Mouse (Mus musculus) urinary bladder, postnatal 36 days (tissue): Measurements from ENCODE around the gene Cyp27b1.

Experiments used
- DNase-seq, 2 experiments: peaks; one replicate each; pipeline ENCODE4 v3.0.0; 2022; ENCODE audit warnings: low spot score in 2 of 2, mixed read lengths in 1 of 2

Gene Cyp27b1

DNA sequence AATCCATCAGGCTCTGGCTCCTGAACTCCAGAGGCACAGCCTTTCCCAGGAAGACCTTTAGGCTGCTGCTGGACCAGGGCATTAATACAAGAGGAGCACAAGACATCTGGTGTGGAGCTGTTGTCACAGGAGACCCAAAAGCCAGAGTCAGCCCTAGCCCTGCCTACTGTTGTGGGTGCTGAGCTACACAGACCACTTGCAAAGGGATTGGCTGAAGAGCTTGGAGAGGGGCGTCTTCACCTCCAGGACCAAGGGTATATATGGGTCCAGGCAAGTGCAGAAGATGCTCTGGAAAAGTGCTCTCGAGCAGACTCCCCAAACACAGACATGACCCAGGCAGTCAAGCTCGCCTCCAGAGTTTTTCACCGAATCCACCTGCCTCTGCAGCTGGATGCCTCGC, at the start of gene Cyp27b1:
Gene Cyp27b1, plus strand, starts transcription at position 297 of the 400 bp plus-strand sequence.
- no peak for DNase-seq

DNA sequence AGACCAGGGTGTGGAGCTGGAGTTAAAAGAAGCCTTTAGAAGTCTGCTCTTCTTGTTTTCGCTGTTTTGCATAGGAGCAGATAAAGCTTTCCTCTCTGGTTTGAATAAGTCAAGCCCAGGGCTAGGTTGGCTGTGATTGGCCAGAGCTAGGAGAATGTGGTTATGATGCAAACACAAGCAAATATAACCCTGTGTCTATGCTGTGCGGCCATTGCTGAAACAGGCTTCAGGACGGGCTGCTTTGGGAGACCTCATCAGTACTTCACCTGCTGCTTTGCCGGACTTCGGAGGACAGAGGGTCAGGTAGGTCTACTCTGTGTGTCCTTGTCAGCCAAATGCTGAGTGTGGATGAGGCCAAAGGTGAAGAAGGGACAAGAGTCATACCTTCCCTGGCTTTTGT, 47.5 kb upstream of the Cyp27b1 start, which contains the start of gene Avil:
Gene Avil, plus strand, starts transcription at position 181 of the 400 bp plus-strand sequence.
- no peak for DNase-seq

DNA sequence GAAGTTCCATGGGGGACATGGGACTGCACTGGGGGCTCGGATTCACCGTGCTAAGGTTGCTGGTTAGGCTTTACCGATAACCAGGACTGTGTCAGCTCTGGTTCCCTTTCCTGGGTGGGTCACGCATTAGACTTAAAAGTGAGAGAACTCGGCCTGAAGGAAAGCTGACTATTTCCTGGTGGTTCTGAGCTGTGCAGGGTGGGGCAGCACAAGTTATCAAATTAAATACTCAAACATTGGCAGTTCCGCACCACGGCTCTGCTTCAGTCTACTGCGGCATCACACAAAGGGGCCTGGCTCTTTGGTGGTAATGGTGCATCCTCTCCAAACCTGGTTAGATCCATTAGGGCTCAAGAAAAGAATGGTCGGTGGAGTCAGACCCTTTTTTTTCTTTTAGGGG, 46.8 kb upstream of the Cyp27b1 start:
- DNase-seq, result no peak

DNA sequence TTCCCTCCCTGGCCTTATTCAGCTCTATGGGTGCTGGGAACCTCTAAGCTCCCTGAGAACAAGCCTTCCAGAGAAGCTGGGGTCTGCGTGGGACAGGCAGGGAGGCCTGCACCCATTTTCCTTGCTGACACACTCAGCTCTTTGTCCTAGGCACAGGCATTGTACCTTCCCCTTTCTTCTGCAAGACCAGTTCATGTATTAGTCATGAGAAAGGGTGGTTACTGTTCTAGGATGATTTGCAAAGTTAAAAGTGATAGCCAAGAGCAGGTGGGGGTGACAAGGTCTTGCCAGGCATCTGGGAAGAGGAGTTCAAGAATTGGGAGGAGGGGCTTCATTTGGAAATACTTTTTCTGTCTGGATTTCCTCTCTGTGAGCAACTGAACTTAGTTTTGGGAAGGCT, 46.0 kb upstream of the Cyp27b1 start:
- DNase-seq, result no peak

DNA sequence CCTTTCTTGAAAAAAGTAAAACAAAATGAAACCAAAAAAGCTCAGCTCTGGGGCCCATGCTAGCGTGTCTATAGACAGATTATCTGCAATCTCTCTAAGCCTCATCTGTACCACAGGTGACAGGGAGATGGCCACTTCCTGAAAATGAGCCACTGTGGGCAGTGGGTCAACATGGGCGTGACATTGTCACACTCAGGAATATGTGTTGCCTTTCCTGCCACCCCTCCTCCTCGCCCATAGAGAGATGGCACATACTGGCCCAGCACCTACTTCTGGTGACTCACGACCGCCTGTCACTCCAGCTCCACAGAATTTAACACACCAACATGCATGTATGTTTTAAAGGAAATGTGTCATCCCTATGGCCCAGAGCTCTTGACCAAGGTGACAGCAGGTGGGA, 45.3 kb upstream of the Cyp27b1 start:
- DNase-seq, result no peak

DNA sequence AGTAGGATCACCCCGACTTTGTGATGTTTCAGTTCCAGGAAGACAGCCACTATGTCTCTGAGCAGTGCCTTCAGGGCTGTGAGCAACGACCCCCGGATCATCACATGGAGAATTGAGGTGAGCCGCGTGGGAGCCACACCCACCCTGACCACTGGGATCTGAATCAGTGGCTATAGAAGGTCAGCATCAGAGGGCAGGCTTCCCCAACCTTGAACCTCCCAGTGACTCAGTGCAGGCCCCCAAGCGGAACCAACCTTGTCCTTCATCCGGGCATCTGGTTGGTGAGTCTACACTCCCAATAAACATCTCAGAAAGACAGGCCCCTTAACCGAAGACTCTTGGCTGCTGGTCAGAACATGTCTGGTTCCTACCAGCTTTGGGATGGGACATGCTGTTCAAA, 44.7 kb upstream of the Cyp27b1 start:
- DNase-seq, result no peak

DNA sequence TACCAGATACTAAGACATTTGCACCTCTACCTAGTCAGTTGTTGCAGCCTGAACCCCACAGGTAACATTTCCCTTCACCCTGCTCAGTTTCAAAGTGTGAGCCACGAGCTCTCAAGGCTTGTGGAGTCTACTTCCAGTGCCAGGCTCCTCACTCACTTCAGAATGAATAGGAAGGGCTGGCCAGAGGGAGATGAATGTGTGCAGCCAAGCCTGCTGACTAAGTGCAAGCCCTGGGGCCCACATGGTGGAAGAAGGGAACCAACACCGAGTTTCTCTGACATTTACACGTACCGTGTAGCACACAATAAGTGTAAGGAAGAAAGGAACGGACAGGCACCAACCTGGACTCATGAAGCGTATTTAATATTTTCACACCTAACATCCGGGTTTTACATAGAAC, 44.2 kb upstream of the Cyp27b1 start:
- DNase-seq, result no peak

DNA sequence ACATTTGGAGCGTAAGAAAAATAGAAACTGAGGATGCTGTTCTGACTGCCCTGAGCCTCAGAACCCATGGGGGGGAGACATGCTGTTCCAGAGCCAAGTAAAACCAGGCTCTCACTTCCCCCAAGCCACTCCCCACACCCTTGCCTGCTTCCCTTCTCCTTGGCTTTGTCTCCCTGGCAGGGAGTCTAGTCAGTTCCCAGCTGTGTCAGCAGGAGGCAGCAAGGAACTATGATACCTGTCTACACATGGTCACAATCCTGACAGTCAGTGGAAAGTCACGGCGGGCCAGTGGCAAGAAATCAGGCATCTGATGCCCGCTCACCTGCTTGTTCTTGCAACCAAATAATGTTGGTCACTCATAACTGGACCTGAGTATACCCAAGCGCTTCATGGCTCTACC, 31.6 kb upstream of the Cyp27b1 start:
- no peak for DNase-seq

DNA sequence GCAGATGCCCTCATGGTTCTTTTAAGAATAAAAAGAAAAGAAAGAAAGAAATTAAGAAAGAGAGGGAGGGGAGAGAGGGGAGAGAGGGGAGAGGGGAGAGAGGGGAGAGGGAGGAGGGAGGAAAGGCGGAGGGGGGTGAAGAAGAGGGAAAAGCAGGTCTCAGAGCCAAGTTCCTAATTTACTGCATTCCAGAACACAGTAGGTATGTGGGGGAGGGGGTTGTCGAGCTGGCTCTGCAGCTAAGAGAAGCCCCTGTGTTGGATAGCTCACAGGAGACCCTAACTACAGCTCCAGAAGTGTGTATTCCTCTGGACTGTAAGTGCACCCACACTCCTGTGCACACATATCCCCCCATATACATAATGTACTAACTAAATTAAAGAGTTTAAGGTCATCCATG, 31.0 kb upstream of the Cyp27b1 start:
- no peak for DNase-seq

DNA sequence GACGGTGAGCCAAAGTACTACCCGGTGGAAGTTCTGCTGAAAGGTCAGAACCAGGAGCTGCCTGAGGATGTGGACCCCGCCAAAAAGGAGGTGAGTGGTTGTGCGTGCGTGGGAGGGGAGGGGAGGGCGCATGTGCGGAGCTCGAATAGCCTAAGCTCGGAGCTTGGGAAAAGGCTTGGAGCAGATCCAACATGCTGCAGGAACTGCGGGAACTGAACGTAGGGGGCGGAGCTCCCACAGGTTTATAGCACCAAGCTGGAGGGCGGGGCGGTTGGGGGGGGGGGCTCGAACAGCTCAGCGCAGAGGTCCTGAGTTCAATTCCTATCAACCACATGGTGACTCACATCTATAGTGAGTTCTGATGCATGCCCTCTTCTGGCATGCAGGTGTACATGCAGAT, 29.6 kb upstream of the Cyp27b1 start:
- DNase-seq, result no peak

DNA sequence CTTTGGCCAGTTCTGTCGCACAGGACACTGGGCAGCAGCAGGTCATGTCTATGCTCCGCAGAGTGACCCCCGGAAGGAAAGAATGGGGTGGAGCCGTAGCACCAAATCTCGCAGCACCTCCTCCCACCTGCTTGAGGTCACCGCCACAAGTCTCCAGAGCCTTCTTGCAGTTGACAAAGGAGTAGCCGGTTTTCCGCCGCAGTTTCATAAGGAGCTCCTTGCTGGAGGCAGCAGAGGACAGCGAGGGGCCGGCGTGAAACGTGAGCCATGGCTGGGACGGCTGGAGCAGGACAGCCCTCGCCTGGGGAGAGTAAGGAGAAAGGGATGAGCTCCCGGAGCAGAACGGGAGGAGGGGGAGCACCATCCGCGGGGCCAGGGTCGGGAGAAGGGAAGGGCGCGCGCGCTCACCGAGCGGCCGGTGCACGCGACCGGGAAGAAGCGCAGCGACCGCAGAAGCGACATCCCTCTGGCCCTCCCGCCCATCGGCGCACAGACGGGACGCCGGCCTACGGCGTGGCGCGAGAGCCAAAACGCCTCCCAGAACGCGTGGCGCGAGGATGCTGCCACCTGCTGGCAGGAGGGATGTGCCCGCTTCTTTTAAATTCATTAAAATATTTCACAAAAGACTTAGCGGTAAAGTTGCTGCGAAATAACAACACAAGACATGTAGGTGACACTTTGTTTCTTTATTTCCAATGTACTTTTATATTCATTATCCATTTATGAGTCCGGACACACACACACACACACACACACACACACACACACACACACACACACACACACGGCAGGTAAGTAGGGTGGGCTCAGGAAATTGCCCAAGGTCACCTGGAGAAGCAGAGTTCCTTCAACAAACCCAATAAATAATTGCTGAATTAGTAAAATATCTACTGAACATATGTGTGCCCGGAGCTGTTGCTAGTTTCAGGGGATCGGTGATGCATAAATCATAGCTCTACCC, 17.4 kb upstream of the Cyp27b1 start, which contains the start of gene Tsfm:
Gene Tsfm, minus strand, starts transcription at position 505 of the 961 bp plus-strand sequence.
- DNase-seq, result peak; percentile 87 to 92

DNA sequence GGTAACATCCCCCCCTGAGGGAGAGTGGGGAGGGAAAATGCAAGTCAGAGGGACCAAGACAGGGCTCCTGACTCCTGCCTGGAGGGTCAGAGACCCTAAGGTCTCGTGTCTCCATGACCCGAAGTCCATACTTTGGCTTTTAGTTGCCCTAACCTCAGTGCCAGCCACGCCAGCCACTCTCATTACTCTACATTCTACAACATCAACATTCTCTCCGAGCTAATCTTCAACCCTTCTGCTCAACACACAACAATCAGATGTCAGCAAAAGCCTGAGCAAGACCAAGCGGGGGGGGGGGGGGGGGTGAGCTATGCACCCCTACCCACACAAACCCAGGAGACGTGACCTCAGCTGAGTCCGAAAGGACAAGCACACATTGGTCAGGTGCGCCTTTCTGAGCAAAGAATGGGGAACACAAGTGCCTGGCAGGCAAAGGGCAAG, 14.7 kb upstream of the Cyp27b1 start:
- no peak for DNase-seq

DNA sequence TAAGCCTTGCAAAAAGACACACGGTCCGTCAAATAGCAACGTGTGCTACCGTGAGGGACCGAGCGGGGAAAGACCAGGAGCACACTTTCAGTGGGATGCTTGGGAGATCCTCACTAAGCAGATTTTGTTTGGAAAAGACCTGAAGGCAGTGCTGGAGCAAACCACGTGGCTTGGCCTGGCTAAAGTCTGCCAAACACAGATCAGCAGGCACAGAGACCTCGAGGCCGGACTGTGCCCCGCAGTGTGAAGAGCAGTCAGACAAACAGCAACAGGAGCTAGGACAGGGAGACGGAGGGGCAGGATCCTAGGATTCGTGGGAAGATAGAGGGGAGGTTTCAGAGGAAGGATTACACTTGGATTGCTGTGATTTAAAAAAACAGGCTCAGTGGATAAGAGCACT, 11.8 kb upstream of the Cyp27b1 start:
- DNase-seq, result no peak

DNA sequence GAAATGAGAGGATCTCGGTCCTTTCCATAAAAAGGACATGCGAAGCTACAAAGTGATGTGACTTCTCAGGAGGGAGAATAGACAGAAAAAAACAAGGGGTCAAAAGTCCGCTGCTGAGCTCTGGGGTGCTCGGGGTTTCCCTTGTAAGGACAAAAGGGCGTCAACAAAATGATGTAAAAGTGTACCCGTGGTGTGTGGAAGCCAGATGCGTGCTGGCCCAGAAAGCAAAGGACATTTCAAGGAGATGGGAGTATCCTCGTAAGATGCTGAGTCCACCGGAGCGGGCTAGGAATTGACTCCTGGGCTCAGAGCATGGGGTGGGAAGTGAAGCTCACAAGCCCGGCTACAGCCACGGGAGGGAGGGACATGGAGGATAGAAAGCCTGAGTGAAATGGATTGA, 10.4 kb upstream of the Cyp27b1 start:
- DNase-seq, result no peak

DNA sequence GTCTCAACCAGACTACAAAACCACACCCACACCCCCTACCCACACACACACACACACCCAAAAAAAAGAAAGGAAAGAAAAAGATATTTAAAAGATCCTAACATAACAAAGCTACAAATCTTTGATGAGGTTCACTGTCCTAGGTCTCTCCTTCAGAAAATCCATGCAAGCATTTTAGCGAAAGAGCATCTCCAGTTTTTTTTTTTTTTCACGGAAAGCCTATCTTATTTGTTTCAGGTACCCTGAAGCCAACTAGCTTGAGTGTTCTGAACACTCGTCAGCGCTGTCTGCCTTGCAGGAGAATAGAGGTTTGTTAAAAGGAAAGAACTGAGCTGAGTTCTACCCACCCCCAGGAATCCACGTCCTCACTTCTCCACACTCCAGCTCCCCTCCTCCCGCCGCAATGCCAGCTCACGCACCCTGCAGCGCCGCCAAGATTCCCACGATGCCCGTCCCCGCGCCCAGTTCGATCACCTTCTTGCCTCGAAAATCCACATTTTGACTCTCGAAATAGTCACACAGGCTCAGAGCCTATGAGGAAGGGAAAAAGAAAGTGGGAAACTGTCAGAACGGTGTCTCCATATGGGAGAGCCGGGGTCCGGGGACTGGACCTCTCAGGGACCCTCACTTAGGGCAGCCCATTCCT, 7.4 kb upstream of the Cyp27b1 start:
- no peak for DNase-seq

DNA sequence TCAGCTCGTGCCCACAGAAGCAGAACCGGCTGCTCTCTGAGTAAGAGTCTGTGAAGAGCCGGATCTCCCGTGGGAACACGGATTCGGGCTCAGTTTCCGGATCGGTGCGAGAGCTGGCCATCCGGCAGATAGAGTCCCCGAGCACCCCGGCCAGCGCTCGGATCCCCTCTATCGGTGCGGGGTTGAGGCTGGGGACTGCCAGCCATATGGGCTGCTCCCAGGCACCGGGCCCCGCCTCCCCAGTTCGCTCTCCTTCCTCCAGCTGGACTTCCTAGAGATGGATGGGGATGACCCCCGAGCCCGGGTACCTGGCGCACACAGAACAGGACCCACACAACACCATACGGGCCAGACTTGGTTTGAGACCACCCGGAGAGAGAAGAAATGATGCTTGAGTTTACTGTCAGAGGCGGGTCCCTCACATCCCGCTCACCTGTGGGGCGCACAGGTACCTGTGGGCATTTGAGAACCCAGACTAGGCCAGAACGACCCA, 6.7 kb upstream of the Cyp27b1 start, which contains the start of the genes Mettl1 and Eef1akmt3:
Gene Mettl1, plus strand, starts transcription at position 141 of the 493 bp plus-strand sequence.
Gene Eef1akmt3, minus strand, starts transcription at position 240 of the 493 bp plus-strand sequence.
- peak in 1 of 2 experiments; percentile 47 for DNase-seq

DNA sequence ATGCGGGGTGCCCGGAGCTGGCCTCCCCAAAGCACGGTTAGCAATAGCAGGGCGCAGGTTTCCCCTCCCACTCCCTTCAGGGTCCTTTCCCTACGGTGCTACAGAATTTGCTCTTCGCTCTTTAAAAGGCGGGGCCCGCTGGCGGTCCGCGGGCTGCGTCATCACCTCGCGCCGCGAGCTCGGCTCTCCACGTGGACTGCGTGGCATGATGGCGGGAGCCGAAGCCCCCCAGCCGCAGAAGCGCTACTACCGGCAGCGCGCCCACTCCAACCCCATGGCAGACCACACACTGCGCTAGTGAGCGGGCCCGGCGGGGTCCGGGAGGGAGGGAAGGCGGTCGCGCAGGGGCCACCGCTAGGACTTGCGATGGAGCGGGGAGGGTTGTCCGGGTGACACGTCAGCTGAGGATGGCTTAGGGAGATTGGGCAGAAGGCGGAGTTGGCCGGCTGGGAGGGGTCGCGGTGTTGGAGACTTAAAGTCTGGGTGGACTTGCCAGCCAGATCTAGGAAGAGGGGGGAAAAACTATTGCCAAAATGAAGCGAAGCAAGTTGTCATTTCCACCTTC, 6.2 kb upstream of the Cyp27b1 start:
- peak; percentile 82 to 83 for DNase-seq

DNA sequence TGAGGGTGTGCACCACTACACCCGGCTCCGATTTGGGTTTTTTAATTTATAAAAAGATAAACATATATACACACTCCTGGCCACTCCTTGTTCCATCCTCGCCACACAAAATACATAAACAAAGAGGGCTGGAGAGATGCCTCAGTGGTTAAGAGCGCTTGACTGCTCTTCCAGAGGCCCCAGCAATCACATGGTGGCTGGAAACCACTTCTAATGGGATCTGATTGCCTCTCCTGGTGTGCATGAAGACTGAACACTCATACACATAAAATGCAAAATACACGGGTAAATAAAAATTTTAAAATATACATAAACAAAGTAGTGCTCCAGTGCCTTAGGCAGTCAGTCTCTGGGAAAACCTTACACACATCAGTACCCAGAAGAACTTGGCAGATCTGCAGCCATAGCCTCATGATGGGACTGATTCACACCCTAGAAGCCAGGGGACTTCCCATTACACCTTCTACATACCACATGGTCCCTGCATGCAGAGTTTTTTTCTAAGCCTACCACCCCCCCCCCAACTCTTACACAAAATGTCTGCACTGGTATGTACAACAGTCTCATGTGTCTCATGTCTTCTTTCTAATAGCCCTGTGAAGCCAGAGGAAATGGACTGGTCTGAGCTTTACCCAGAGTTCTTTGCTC, 5.5 kb upstream of the Cyp27b1 start:
- DNase-seq, result no peak

DNA sequence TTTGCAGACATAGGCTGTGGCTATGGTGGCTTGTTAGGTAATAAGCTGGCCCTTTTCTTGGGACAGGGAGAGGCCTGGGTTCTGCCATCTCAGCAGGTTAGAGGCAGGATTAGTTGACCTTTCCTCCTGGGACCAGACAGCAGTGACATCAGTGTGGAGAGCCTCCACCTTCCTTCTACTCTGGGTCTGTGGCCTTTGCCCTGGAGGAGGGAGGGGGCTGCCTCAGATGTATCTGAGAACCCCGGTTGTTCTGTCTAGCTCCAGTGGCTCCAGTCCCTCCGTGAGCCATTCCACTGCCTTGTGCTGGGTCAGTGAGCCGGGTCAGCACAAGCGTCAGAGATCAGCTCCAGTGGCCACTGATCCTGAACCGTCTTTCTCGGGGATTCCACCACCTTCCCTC, 4.9 kb upstream of the Cyp27b1 start:
- no peak for DNase-seq

DNA sequence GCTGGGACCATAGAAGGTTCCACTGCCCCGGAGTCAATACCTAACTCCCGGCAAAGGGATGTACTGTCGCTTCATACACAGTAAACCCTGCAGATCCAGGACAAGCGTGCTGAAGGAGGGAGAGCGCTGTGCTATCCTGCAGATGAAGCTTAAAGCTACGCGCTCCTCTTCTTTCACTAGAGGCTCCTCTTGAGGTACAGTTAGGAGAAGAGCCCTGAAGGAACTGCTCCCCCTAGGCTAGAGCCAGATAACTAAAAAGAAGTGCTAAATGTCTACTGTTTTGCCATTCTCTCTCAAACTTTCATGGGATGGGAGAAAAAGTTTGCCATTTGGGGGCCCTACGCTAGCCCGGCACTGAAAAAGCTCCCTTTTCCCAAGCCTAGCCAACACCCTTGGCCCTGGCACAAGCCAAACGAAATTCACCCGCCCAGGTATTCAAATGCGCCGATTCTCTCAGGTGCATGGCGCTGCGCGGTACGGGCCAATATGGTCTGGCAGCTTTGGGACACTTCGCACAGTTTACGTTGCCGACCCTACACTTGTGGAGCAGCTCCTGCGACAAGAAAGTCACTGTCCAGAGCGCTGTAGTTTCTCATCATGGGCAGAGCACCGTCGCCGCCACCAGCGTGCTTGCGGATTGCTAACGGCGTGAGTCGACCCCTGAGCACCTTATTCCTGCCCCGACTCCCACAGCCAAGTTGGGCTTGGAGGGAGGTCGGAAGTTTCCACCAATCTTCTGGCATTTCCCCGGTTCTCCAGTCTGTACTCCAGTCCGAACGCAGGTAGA, 751 bp downstream of the Cyp27b1 start:
- DNase-seq, result no peak
